14 mouse cellular contexts compared by ENCODE assay signal in the genomic region with DNA sequence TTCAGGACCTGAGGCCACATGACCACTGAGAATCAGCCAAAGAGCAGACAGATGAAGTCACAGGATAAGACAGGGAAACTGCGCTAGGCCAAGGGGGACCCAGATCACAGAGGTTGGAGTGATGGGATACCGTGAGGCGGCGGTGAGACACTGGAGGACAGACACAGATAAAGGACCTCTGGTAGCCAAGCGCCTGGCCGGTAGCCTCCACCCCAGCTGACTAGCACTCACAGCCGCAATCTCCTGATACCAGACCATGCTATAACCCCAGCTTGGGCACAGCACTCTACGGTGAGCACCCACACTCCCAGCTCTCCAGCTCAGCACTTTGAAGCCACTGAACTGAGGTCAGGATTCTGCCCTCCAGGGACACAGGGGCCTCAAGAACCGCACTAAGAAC.
"Had no signal": no experiment of that assay in that cellular context is flagged by ENCODE, and none has a peak within 500 bp of the region (broad histone marks: within the 10 kb centered on the region; RNA-seq: fewer than 3 reads in every experiment).

No protein-coding gene starts in this region.

- H3K9me3 ChIP-seq: neural tube, embryonic 15.5 days; stomach, embryonic 15.5 days had no signal

- H3K4me2 ChIP-seq: neural tube, embryonic 15.5 days; stomach, embryonic 15.5 days had no signal

- H3K4me3 ChIP-seq: neural tube, embryonic 15.5 days; stomach, embryonic 15.5 days had no signal

- H3K27ac ChIP-seq: neural tube, embryonic 15.5 days had no signal

- H3K36me3 ChIP-seq: neural tube, embryonic 15.5 days; stomach, embryonic 15.5 days had no signal

- DNase-seq: retina, postnatal 1 day; right cerebral cortex, adult 18-20 months; right cerebral cortex, postnatal 14 days; right cerebral cortex, postnatal 25 days; right cerebral cortex, postnatal 4 days; spleen, adult 18-20 months; thymus, adult 18-20 months; thymus, adult 2 months; thymus, postnatal 14 days; thymus, postnatal 25 days; thymus, postnatal 36 days; thymus, postnatal 4 days had no signal

- H3K9ac ChIP-seq: neural tube, embryonic 15.5 days; stomach, embryonic 15.5 days had no signal

- H3K27me3 ChIP-seq: neural tube, embryonic 15.5 days; stomach, embryonic 15.5 days had no signal
